Mouse (Mus musculus) intestine, embryonic 16.5 days (tissue): Measurements from ENCODE around the gene Ccna1. TPM values are rescaled to one million over a fixed set of nuclear protein-coding genes. Genes with fewer than 3 reads are reported as not detected.

Experiments
- ATAC-seq: fragments of 200-750 bp; cut with Nextera tagmentation; 2 replicates; pipeline ENCODE4 v1.8.0; 2017; ENCODE audit warnings: moderate TSS enrichment, moderate library complexity
- H3K27ac ChIP-seq: fragments of 300-500 bp; sonication (generic); 2 replicates; pipeline ENCODE4 v1.5.1; 2014; ENCODE audit warnings: mild to moderate bottlenecking, low read length
- H3K27me3 ChIP-seq: fragments of 300-500 bp; sonication (generic); replicated peaks from 2 replicates; pipeline ENCODE4 v1.6.1; 2014; ENCODE audit warnings: low read length, control low read depth, mixed read lengths; ENCODE audit not compliant: control insufficient read depth, insufficient read depth
- H3K36me3 ChIP-seq: fragments of 300-500 bp; sonication (generic); 2 replicates; pipeline ENCODE4 v1.6.1; 2014; ENCODE audit warnings: low read length, control low read depth; ENCODE audit not compliant: control insufficient read depth, insufficient read depth
- H3K4me1 ChIP-seq: fragments of 300-500 bp; sonication (generic); 2 replicates; pipeline ENCODE4 v1.6.1; 2014; ENCODE audit warnings: low read length, control low read depth, mixed read lengths; ENCODE audit not compliant: control insufficient read depth, insufficient read depth
- H3K4me2 ChIP-seq: fragments of 300-500 bp; sonication (generic); 2 replicates; pipeline ENCODE4 v1.6.1; 2014; ENCODE audit warnings: low read depth, low read length, control low read depth
- H3K4me3 ChIP-seq: fragments of 300-500 bp; sonication (generic); 2 replicates; pipeline ENCODE4 v1.5.1; 2014; ENCODE audit warnings: mild to moderate bottlenecking, low read length
- H3K9ac ChIP-seq: fragments of 300-500 bp; sonication (generic); 2 replicates; pipeline ENCODE4 v1.6.1; 2014; ENCODE audit warnings: low read depth, low read length
- H3K9me3 ChIP-seq: fragments of 300-500 bp; sonication (generic); 2 replicates; pipeline ENCODE4 v1.6.1; 2016; ENCODE audit warnings: low read length, control low read depth; ENCODE audit not compliant: control insufficient read depth
- WGBS: fragments of 180-500 bp; shearing (Covaris S2); extraction: QIAGEN DNeasy Blood & Tissue Kit; methylation state at CpG from one replicate; pipeline ENCODE4 v1.1.7; 2014; 5-methylcytosine and 5-hydroxymethylcytosine counted together
- polyA plus RNA-seq: library from polyadenylated mRNA; unstranded; fragments of >200 nt; fragmentation: Nextera tagmentation; extraction: Ambion mirVana; gene quantifications from 2 replicates; pipeline ENCODE4 v1.2.1, GENCODE M21; 2015

Ccna1 gene
- 1.3 and 1.8 TPM in 2 replicates for polyA plus RNA-seq

DNA sequence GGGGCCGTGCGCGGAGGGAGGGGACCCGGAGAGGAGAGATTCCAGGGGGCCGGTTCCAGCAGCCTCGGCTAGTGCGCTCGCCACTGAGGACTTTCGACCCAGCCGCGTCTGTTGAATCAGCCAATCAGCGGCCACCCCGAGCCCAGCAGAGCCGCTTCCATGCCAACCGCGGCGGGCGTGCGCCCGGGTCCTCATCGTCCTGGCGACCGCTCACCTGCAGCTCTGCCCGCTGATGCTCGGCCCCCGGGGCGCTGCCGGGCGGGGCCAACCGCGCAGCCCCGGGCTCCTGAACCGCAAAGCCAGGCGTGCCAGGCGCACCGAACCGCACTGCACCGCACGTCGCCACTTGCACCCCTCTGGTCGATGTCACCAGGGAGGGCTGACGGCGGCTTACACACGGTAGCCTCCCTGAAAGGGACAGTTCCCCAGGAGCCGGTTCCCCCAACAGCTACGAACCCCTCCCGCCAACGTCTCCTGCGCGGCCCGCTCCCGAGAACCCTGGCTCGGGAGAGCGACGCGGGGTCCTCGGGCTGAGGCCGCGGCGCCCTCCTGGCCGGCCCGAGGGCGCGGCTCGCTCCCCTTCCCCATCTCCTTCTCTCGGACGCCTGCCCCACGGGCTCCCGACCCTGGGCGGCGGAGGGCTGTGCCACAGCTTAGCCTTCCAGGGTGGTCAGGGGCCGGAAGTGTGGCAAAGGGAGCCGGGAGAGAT is at the start of gene Ccna1:
Ccna1 (minus strand) TSS at position 464 of the 709 bp plus-strand sequence.
- H3K9ac ChIP-seq = peak within 1 kb of the TSS; percentile 65
- H3K27ac ChIP-seq = no peak within 1 kb of the TSS

DNA sequence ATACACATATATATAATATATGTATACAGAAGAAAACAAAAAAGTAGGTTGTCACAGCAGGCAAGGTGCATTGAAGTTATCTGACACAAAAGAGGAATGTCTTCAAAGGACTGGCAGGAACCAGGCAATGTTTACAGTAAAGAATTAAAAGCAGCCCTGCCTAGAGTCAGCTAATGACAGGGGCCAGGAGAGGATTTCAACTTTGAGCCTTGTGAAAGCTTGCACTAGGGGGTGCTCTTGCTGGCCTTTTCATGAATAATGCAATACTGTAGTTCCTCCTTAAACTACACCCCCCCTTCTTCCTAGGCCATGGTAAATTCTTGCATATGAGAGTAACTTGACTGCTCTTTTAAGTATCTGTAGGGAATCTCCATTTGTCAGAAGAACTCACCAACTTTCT is 45.8 kb upstream of the Ccna1 start:
- H3K4me2 ChIP-seq = no peak overlapping the region
- peaks cover 5% of the 10 kb centered on the region for H3K4me1 ChIP-seq
- H3K4me3 ChIP-seq = no peak overlapping the region
- no peak overlapping the region for H3K9ac ChIP-seq
- H3K27ac ChIP-seq = no peak overlapping the region
- ATAC-seq = no peak
- no peaks in the 10 kb centered on the region for H3K36me3 ChIP-seq
- H3K27me3 ChIP-seq = no peaks in the 10 kb centered on the region
- no peaks in the 10 kb centered on the region for H3K9me3 ChIP-seq

More for the DNA sequence above, at the start of gene Ccna1:
- H3K9me3 ChIP-seq = no peaks in the 10 kb centered on the region
- H3K4me3 ChIP-seq = peak within 1 kb of the TSS; percentile 63
- peak within 1 kb of the TSS; percentile 99 for H3K4me2 ChIP-seq
- 1% methylated on average over 71 of the region's 73 CpGs for WGBS
- ATAC-seq = peak; percentile 98
- peaks cover 8% of the 10 kb centered on the region; the same call in 1 of the 2 replicates for H3K4me1 ChIP-seq
- no peaks in the 10 kb centered on the region for H3K36me3 ChIP-seq
- H3K27me3 ChIP-seq = peaks cover 9% of the 10 kb centered on the region; the same call in 1 of the 2 replicates

GRCm38 (mm10) chr3:55098990-55099389 is 43.7 kb upstream of the Ccna1 start:
- no peaks in the 10 kb centered on the region for H3K9me3 ChIP-seq
- H3K4me3 ChIP-seq = no peak overlapping the region
- H3K36me3 ChIP-seq = no peaks in the 10 kb centered on the region
- H3K27ac ChIP-seq = no peak overlapping the region
- H3K4me1 ChIP-seq = peaks cover 3% of the 10 kb centered on the region
- WGBS = 53% methylated on average over 11 of the region's 11 CpGs
- ATAC-seq = no peak
- H3K4me2 ChIP-seq = no peak overlapping the region
- no peaks in the 10 kb centered on the region for H3K27me3 ChIP-seq
- no peak overlapping the region for H3K9ac ChIP-seq

DNA sequence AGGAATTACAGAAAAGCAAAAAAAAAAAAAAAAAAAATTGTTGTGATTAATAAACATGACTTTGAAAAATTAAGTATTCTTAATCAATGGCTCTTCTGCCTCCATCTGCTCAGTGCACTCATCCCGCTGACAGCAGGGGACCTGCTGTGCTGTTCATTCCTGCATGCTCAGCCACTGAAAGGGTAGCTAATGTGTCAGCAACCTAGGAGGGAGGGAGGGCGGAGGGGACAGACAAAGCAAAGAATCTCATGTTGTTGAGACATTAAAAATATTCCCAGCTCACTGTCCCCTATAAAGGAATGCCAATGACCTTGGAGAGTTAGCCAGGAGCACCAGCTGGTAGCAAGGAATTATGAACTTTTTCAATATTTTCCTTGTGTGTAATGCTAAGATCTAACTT is 42.7 kb upstream of the Ccna1 start:
- no peak for ATAC-seq
- H3K4me2 ChIP-seq = no peak overlapping the region
- no peaks in the 10 kb centered on the region for H3K9me3 ChIP-seq
- H3K4me3 ChIP-seq = no peak overlapping the region
- no peak overlapping the region for H3K27ac ChIP-seq
- H3K27me3 ChIP-seq = no peaks in the 10 kb centered on the region
- H3K9ac ChIP-seq = no peak overlapping the region
- peaks cover 3% of the 10 kb centered on the region for H3K4me1 ChIP-seq
- WGBS = 73% methylated on average over 2 of the region's 2 CpGs
- no peaks in the 10 kb centered on the region for H3K36me3 ChIP-seq

DNA sequence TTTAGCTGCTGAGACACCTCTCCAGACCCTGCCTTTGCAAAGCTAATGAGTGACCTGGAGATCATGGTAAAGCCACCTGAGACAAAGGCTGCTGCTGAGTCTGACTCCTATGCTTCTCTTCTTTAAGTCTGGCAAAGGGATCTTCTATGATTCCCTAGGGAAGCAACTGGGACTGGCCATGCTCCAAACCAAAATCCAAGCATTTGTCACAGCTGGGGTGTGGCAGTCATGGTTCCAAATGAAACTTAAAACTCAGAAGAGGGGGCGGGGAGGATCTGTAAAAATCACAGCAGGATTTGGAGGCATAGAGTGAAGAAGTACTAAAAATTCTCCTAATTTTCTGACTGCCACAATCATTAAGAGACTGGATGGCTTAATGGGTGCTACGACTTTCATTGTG is 41.9 kb upstream of the Ccna1 start:
- Histone ChIP-seq H3K4me1 (peaks cover 3% of the 10 kb centered on the region), H3K9ac (no peak overlapping the region), H3K27ac (no peak overlapping the region), H3K9me3 (no peaks in the 10 kb centered on the region), H3K36me3 (no peaks in the 10 kb centered on the region), H3K4me3 (no peak overlapping the region), H3K4me2 (no peak overlapping the region), H3K27me3 (no peaks in the 10 kb centered on the region)
- 87% methylated on average over 2 of the region's 2 CpGs for WGBS
- no peak for ATAC-seq

GRCm38 (mm10) chr3:55096655-55097005 is 41.3 kb upstream of the Ccna1 start:
- peak; percentile 57 for ATAC-seq

GRCm38 (mm10) chr3:55095968-55096654 is 40.8 kb upstream of the Ccna1 start:
- Histone ChIP-seq H3K4me2 (no peak overlapping the region), H3K36me3 (no peaks in the 10 kb centered on the region), H3K4me1 (peaks cover 3% of the 10 kb centered on the region), H3K9ac (no peak overlapping the region), H3K27ac (peak overlapping the region; percentile 47), H3K27me3 (no peaks in the 10 kb centered on the region), H3K4me3 (no peak overlapping the region), H3K9me3 (no peaks in the 10 kb centered on the region)
- WGBS = 34% methylated on average over 8 of the region's 8 CpGs
- peak; percentile 93 for ATAC-seq

More at GRCm38 (mm10) chr3:55096655-55097005, 41.3 kb upstream of the Ccna1 start:
- H3K36me3 ChIP-seq = no peaks in the 10 kb centered on the region
- no peaks in the 10 kb centered on the region for H3K9me3 ChIP-seq
- H3K9ac ChIP-seq = no peak overlapping the region
- WGBS = 63% methylated on average over 2 of the region's 2 CpGs
- no peak overlapping the region for H3K4me2 ChIP-seq
- H3K27ac ChIP-seq = peak overlapping the region; percentile 47
- H3K27me3 ChIP-seq = no peaks in the 10 kb centered on the region
- H3K4me1 ChIP-seq = peaks cover 3% of the 10 kb centered on the region
- H3K4me3 ChIP-seq = no peak overlapping the region

DNA sequence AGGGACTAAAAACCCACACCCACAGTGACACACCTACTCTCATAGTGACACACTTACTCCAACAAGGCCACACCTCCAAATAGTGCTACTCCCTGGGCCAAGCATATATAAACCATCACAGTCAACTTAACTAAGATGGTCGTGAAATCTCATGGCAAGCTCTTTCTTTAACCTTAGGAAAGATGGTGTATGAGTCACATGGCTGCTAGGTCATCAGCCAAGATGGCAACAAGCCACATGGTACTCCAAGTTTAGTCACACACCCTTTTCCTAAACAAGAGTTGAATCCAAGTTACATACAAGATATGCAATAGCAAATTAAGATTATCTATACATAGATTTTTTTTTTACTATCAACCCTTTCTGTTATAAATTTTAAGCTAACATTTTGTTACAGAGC is 37.9 kb upstream of the Ccna1 start:
- Histone ChIP-seq H3K27ac (no peak overlapping the region), H3K4me1 (peaks cover 7% of the 10 kb centered on the region), H3K4me3 (no peak overlapping the region), H3K9me3 (no peaks in the 10 kb centered on the region), H3K27me3 (no peaks in the 10 kb centered on the region), H3K36me3 (no peaks in the 10 kb centered on the region), H3K9ac (no peak overlapping the region), H3K4me2 (no peak overlapping the region)
- ATAC-seq = no peak
- whole genome bisulfite sequencing = 83% methylated on average over 1 of the region's 1 CpGs

DNA sequence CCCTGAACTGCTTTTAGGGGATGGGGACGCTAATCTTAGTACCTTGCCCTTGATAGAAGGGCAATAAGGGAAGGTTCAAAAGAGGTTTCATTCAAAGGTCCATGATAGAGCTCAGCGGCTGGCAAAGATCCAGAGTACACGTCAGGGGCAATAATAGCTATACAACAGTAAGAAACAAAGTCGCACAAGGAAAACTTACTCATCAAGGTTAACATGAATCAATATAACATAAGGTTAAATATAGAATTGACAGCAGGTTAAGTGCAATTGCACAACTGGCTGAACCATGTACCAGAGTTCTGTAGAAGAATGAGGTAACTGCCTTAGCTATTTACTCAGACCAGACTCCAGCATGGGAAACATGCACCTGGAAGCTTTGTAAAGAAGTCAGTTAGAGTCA is 34.0 kb upstream of the Ccna1 start:
- Histone ChIP-seq H3K36me3 (no peaks in the 10 kb centered on the region), H3K27ac (peak overlapping the region; percentile 71), H3K9ac (no peak overlapping the region), H3K27me3 (no peaks in the 10 kb centered on the region), H3K4me3 (no peak overlapping the region), H3K4me2 (no peak overlapping the region), H3K4me1 (0 out of 2 replicates have a peak, but pooled peaks cover 3% of the 10 kb centered on the region), H3K9me3 (no peaks in the 10 kb centered on the region)
- WGBS = 53% methylated on average over 4 of the region's 4 CpGs
- peak; percentile 95 for ATAC-seq
